Mouse (Mus musculus) heart, adult 9 months (tissue): Measurements from ENCODE around the gene Hsf2bp.

Source experiments
- DNase-seq, 2 experiments: peaks; one replicate each; pipeline ENCODE4 v3.0.0; 2022; ENCODE audit warnings: low spot score in 2 of 2

Hsf2bp gene

DNA sequence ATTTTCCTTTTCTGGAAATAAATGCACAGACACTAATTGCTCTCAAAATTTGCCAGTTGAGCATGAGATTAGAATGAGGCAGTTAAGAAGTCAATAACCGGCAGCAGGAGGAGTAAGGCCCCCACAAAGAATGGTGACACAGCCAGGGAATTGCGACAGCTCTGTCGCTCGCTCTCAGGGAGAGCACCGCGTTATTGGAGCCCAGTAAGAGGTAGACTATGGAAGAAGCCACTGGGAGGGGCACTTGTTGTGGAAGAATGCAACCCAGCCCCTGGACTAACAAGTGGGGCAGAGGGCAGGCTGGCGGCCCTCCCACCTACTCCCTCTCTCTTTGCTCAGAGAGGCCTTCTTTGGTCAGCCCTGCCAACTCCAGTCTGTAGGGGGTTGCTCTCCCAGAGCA is 4.5 kb downstream of the Hsf2bp start:
- no peak for DNase-seq

DNA sequence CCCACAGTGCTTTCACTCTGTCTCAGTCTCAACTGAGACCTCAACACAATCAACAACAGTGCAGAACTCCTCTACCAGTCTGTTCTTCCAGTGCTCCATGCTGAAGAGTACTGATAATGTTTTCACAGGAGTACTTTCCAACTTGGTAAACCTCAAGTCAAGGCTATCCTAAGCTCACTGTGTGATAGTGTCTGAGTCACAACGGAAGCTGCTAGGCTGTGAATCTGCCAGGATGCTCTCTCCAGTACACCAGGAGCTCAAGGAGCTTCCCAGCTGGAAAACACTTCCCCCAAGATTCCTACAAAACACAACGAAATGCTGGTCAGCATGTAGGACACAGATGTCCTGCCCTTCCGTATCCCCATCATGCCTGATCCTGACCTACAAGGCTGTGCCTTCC is 7.8 kb downstream of the Hsf2bp start:
- no peak for DNase-seq

DNA sequence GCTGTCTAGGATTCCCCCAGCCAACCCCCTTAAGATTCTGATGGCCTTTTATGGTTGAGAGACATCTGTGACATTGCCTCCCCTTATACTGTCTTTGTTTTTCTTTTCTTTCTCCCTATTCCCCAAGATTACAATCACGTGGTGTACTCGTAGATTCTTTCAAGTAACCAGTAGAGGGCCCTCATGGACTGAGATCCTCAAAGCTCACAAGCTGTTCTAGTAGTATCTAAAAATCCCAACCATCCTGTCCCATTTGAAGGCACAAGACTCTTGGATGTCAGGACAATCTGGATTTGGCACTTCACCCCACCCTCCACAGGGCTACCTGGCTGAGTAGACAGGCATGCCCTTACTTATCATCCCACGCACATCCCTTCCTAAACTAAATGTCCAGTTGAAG is 8.5 kb downstream of the Hsf2bp start:
- no peak for DNase-seq

DNA sequence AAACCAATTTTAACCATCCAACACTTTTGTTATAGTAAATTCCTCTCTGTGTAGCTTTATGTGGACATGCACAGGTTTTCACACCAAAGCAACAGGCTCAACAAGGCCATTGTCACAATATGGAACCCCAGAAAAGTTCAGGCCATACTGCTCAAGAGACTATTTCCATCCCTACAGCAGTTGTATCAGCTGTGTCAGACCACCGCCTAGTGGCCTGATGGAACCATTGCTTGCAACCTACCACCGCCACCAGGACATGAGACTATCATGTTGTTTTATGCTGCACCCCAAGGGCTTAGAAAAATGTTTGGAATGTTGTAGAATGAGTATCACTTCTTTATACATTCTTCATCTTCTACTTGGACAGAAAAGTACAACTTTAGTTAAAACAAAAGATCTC is 10.8 kb downstream of the Hsf2bp start:
- DNase-seq = peak; percentile 50 to 70

DNA sequence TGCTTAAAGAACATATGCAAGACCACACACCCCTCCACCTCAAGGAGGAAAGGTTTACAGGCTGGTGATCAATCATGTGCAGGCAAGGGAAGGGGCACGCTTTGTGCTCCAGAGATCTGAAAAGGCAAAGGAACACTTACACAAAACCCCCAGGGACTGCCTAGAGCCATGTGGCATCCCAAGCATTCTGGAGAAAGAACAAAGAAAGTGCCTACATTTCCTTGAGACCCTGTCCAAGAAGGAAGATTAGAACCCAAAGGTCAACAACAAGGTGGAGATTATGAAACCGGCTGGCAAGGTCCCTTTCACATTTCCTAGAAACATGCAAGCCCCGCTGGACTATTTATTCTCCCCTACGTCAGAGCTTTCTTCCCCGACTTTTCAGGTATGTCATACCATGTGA is 11.5 kb downstream of the Hsf2bp start:
- peak; percentile 23 to 33 for DNase-seq

DNA sequence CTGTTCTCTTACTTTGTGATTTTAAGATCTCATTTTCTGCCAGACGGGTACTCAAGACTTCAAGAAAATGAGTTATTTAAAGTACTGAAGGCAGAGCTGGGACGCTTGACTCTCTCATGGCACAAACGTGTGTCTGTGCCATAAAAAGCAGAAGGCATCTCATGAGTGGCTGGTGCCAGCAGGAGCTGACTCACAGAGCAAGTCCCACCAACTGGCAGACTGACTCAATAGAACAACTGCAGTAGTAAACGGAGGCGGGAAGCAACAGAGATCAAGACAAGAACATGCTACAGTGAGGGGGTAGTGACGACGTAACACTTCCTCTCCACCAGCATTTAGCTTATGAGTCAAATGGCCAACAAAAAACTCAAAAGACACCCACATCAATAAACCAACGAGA is 13.1 kb downstream of the Hsf2bp start:
- peak; percentile 12 to 27 for DNase-seq

DNA sequence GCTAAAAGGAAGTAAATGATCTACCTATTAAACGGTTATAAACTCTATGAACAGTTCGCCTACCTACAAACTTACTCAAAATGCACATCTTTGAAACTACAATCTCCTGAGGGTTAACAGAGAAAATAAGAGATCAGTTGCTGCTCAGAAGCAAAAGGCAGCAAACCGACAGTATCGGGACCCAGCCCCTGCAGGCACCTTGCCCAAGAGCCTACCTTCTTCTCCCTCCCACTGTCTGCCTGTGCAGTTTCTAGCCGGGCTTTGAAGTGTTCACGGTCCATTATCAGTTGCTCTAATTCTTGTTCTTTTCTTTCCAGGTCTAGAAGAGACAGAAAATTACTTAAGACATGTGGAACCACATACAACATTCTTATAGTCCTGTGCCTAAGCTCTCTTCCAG is 13.6 kb downstream of the Hsf2bp start:
- DNase-seq = no peak

DNA sequence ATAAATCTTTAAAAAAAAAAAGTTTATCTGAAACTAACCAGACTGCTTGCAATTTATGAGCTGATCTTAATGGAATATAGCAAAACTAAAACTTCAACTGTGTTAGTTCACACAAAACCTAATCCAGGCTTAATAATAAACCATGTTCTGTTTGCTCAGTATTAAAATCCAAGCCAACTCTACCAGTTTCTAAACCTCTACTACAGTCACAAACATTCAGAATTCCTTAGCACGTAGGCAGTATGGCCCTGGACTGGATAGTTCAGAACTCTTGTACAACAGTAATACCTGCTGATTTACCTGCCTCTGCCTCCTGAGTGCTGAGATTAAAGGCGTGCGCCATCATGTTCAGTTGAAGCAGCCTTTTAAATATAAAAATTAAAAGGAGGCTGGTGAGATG is 14.2 kb downstream of the Hsf2bp start:
- DNase-seq = no peak

DNA sequence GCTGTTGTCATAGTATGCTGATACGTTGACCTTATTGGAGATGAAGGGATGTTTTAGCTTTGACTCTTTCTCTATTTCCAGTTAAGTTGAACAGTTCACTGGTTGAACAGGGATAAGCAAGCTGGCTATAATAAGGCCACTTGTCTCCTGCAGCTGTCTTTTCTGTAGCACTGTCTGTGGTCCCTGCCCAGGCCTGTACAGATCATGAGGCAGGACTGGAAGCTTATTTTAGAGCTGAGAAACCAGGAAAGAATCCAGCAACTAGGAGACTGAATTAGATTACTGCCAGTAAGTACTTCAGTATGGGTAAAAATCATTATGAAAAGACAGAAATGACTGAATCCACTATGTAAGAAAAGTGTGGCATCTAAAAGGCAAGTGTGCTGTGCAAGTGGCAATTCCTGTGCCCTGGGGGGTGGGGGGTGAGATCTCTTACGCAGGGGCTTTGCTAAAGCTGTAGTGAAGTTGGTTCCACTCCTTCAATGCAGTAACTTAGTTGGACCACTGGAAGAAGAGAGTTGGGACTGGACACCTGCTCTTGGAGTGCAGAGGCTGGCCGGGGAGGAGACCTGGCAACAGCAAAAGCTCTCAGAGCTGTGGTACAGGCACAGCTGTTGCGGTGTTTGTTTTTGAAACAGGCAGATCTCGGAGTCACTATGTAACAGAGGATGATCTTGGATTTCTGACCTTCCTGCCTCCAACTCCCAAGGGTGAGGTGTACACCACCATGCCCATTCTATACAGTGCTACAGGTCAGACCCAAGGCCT is 17.8 kb downstream of the Hsf2bp start:
- DNase-seq = peak; percentile 60 to 64

DNA sequence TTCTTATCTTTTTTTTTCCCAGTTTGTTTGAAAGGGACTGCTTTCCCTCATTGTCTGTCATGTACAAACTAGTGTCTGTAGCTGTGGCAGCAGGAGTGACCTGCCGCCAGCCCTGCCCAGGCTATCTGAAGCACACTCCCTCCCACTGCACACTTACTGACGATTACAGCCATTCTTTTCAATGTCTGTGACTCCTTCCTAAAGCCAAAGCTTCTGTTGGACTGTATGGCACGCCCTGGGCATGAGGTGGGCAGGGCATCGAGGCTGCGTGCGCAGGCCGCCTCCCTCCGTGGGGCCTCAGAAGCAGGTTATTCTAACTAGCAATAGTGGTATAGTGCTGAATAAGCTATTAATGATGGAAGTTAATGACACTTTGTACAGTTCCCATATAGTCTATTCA is 19.7 kb downstream of the Hsf2bp start:
- no peak for DNase-seq

DNA sequence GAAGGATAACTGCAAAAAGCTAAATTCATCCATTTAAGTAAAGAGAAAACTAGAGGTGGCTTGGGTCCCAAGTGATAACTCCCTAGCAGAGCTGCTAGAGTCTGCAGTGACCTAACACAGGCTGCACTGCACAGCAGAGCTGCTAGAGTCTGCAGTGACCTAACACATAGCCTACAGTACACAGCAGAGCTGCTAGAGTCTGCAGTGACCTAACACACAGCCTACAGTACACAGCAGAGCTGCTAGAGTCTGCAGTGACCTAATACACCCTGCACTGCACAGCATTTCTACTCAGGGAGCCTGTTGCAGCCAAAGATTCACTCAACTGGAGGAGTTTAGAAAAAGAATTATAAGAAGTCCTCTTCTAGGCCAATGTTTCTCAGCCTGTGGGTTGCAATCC is 22.5 kb downstream of the Hsf2bp start:
- no peak for DNase-seq

DNA sequence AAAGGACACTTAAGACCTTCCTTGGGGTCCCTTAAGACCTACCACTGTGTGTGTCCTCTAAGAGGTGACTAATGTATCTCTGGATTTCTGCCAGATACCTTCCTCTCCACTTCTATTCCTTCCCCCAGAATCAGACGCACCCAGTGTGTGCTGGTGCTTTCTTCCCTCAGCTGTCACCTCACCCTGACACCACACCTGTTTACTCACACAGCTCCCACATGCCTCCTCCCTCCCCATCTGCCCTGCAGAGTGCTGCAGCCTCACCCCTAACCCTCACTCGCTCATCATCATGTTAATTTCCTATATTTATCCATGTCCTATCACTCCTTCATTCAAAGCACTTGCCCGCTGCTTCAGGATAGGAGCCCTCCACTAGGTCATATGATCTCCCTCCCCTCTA is 23.9 kb downstream of the Hsf2bp start:
- no peak for DNase-seq

DNA sequence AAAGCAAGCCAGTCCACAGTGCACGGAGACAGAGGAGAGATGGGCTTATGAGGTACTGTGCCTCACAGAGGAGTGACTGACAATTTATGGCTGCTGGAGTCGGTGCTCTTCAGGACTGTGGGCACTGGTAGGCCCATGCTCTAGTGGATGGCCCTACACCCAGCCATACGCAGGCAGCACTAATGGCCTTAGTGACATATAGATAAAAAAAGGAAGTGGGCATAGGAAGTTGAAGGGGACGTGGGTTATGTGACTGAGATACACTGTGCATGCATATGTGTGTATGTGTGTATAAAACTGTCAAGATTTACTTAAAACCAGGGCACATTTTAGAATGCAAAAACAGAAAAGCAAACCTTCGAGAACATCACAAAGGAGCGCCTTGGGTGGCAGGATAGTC is 24.5 kb downstream of the Hsf2bp start:
- no peak for DNase-seq

DNA sequence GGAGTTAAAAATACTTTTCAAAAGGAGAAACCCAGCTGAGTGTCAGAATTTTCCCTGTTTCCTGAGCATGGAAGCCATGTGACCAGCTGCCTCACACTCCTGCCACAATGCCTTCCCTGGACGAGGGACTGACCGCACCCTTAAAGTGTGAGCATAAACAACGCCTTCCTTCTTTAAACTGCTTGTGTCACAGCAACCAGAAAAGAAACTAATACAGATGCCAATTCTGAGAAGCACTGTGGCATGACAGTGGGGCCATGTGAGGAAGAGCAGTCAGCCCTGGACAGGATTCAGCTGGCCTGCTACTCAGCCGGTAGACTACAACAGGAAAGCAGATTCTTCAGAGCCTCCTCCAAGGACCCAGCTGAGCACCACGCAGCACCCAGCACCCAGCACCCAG is 29.3 kb downstream of the Hsf2bp start:
- DNase-seq = peak; percentile 56 to 64

DNA sequence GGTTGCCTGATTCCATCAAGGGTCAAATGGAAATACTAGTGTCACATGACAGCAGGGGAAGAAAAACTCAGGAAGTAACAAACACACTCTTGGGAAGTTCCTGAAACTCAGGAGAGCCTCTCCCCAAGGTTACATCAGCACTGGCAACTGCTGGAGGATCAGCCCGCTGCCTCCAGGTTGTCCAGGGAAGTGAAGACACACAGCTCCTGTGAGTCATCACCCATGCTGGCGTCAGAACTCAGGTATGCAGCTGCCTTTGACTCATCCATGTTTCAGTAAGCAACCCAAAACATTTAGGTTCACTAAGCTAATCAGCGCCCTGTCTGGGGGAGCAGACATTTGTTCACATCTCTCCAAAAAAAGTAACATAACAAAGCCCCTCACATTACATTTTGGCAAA is 32.9 kb downstream of the Hsf2bp start:
- DNase-seq = no peak

DNA sequence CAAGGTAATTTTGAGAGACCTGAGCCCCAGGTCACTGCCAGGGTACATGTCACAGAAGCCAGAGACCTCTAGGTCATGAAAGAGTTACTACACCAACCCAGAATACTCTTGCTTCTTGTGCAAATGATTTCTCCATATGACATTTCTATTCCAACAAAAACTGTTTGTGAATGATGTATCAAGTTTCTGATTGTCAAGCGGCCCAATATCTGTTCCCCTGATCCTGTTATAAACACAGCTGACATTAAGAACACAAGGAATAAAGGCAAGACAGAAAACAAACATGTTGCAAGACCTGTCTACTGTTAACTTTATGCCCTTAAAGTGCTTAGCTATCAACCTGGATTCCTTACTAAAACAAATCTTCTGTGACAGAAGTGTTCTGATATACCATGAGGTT is 37.8 kb downstream of the Hsf2bp start:
- no peak for DNase-seq

DNA sequence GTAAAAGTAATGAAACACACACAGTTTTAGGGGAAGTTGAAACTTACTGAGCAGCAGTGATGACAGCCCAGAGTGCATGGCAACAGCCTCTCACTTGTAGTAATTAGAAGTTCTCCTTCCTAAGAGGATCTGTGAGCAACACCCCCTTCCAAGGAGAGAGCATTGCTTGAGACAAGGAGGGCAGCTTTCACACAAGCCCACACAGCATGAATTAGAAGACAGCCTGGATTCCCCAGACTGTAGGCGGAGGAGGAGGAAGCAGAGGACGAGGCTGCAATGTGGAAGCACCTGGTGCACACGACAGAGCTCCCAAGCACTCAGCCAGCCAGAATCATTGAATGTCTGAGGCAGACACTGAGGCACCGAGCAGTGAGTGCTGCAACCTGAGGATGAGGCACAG is 39.8 kb downstream of the Hsf2bp start:
- no peak for DNase-seq

DNA sequence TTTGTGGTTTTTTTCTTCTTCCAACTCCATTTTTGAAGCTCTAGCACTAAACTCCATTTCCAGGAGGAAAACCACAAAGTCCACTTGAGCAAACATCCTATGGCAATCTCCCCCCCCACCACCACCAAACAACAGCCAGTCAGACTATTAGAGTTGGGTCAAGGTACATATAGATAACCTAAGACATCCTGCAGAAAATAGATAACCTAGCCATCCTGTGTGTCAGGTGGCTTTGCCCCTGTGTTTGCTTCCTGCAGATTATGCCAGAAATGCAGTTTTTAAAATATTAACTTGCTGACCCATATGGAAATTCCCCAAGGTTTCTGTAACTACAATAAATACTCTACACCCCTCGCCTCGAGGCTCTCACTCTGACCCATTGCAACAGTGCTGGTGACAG is 40.4 kb downstream of the Hsf2bp start:
- no peak for DNase-seq

DNA sequence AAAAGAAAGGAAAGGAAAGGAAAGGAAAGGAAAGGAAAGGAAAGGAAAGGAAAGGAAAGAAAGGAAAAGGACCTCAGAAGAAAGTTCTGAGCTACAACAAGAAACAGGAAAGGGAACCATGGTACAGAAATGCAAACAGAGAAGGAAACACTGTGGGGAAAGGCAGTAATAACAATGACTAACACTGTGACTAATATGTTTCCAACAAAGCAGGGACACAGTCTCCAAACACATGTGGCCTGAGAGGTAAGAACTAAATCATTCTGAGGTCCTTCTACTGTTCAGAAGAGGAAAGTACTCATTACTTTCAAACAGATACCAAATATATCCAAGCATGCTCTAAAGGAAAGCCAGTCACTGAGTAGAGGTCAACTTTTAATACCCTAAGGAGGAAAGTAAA is 42.0 kb downstream of the Hsf2bp start:
- no peak for DNase-seq

DNA sequence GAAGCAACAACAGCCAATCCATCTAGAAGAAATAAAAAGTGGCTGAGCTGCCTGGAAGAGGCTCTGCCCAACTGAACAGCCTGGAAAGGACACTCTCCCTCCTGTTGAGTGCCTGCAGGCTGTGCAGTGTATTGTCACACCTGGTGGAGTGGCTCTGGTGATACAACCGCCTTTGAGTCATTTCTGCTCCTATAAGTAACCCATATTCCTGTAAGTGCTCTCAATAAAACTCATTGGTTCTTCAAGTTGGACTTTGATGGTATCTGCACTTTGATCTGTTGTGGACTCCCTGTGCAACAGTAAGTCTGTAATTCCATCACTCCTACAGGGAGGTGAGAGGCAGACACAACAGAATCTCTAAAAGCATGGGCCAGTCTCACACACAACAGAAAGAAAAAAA is 42.8 kb downstream of the Hsf2bp start:
- DNase-seq = no peak

DNA sequence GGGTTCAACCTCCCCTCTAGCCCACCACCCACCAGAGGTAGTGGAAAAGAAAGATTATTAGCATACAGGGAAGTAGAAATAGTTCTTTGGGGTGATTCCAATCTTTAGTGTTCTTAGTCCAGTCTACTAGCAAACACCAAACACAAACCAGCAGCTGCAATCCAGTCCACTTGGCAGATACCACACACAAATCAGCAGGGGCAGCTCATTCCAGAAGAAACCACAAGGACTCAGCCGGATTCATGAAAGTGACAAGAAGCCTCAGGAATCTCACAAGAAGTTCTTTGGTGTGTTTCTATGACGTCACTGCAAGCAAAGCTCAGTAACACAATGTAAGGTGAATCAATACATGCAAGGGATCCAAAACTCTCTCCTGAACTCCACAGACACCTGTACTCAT is 44.1 kb downstream of the Hsf2bp start:
- DNase-seq = no peak

DNA sequence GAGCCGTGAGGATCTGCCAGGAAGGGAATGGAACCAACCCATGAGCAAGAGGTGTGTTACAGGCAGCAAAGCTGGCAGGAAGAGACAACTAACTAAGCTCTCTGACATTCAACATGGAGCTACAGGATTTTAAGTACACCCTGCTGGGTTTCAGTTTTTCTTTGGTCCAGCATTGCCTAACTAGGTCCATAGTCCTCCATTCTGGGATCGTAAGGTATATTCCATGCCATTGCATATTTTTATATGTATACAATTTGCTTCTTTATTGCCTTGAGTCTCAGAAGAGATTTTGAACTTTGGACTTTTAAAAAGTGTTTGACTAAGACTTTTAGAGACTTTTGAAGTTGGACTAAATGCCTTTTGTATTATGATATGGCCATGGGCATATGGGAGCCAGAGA is 47.1 kb downstream of the Hsf2bp start:
- DNase-seq = no peak

DNA sequence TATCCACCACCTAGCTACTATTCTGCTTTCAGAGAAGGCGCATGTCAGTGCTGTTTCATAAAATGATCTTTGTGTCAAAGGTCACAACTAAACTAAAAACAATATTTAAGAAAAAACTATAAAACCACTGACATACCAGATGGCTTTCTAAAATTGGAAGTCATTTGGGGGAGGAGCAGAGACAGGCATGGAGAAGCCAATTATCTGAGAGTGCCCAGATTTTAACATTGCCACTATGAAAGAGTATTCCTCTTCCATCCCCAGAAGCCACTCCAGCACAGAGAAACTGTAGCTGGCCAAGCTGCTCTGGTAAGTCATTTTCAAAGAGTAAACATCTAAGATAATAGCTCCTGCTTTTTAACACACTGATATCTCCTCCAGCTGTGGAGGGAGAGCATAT is 49.2 kb downstream of the Hsf2bp start:
- DNase-seq = no peak

DNA sequence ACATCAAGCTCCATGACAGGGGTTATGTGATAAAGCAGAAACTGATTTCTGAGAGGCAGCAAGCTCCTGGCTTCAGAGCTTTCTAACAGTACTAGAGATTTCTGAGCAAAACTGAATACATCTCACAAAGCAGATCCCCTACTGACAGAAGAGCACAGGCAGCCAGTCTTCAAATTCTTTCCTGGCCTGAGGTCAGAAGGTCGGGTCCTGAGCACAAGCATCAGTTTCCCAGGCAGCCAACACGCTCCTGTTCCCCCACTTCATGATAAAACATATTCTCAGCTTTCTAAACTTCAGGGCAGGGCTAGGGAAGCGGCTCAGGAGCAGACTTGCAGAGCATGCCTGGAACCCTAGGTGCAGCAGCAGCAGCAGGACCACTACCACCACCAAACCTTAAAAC is 52.7 kb downstream of the Hsf2bp start:
- DNase-seq = no peak
